Mouse (Mus musculus) adrenal gland, adult 8-10 months (tissue): ENCODE results near the gene Nek5. TPM values are rescaled to one million over a fixed set of nuclear protein-coding genes. Genes with fewer than 3 reads are reported as not detected.
A peak's percentile ranks its signal among the peaks of the same experiment; 100 is the strongest.
"Not testable (repeated sequence)": the region's sequence is repeated elsewhere in the genome, so short reads cannot be mapped to it uniquely, and the experiment has no call there.

Source experiments
- DNase-seq: peaks from one replicate; pipeline ENCODE4 v3.0.0; 2022
- total RNA-seq, 4 experiments: library from RNA; stranded (reverse); gene quantifications; 2 replicates each; pipeline ENCODE4 v1.2.4; 2022

Nek5 gene
- 10 to 100 TPM in 2 of 4 experiments, 1 to 10 TPM in 2; 4.6 to 29.9 (median 14.7) TPM for total RNA-seq

GRCm38 (mm10) chr8:22124220-22125152, at the start of gene Nek5:
Nek5 (minus strand) TSS chr8:22125053.
- peak; percentile 39 for DNase-seq

- DNase-seq: no peak
These were observed 44.3 kb upstream of the Nek5 start for GRCm38 (mm10) chr8:22169167-22169566.

DNA sequence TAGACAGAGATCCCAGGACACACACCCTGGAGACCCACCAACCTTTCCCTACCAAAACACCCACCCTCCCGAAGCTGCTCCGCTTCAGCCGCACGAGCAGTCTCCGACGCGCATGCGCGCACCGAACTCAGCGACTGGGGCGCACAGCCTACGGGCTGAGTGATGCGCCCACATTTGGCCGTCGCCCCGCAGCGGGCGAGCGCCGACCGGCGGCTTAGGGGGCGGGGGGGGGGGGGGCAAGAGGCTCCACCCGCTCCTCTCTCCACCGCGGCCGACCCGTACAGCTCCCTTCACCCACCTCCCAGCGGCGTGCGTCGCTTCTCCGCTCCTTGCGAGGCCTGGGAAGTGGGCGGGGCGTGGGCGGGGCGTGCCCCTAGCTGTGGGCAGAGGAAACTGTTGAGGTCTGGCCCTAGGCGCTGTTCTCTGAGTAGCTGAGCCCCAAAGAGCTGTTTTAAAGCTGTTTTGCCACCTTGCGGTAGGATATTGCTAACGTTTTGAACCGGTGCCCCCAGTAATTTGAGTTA, 41.3 kb upstream of the Nek5 start, which contains the start of gene Nek3:
TSS of gene Nek3 (minus strand) at position 356 of the 524 bp plus-strand sequence.
- DNase-seq: peak; percentile 80

GRCm38 (mm10) chr8:22165251-22166079, 40.6 kb upstream of the Nek5 start:
- DNase-seq: no peak

- DNase-seq: no peak
These were observed 39.6 kb upstream of the Nek5 start for GRCm38 (mm10) chr8:22164431-22164830.

- no peak for DNase-seq
These were observed 37.4 kb upstream of the Nek5 start for GRCm38 (mm10) chr8:22162206-22162605.

- DNase-seq: no peak
These were observed 25.5 kb upstream of the Nek5 start for GRCm38 (mm10) chr8:22150345-22150663.

- DNase-seq: no peak
These were observed 24.9 kb upstream of the Nek5 start for GRCm38 (mm10) chr8:22149643-22150344.

DNA sequence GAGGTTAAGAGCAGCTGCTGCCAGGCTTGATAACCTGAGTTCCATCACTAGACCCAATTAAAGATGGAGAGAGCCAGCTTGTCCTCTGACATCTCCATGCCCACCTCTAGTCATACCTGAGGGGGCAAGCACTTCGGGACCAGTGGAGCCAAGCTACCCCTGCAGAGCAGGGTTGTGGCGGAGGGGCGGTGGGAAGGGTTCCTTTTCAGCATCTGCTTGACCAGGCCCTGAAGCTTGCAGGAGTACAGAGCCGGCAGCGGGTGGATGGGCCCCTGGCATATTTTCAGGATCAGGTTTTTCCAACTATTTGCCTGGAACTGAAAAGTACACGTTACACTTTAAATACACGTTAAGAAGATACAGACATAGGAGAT, 23.5 kb upstream of the Nek5 start:
- DNase-seq: no peak

DNA sequence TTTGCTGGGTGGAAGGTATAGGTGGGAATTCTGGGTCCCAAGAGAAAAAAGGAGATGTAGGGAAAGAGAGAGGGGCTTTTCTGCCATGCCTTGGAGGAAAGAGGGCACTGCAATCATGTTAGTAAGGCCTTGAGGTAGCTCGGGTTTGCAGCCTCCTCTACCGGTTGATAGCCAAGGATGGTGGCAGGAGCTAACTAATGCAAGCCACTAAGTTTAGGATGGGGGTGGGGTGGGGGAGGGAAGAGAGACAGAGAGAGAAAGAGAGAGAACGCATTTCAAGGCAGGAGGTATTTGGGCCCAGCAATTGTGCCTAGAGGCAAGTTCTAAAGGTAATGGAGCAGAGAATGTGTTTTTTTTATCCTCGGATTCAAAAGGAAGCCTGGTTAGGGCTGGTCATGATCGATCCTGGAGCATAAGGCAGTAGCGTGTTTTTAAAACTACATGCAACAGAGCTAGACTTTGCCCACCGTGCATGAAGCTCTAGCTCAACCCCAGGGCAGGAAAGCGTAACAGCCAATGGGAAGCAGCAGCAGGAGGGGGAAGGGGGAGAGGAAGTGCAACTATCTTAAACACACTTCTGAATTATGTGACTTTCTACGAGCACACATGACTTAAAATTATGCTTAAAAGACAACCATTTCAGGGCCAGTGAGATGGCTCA, 23.0 kb upstream of the Nek5 start:
- no peak for DNase-seq

- DNase-seq: no peak
These were observed 21.0 kb upstream of the Nek5 start for GRCm38 (mm10) chr8:22145831-22146230.

GRCm38 (mm10) chr8:22143764-22144491, 19.1 kb upstream of the Nek5 start:
- no peak for DNase-seq

GRCm38 (mm10) chr8:22142592-22142991, 17.7 kb upstream of the Nek5 start:
- DNase-seq: no peak

GRCm38 (mm10) chr8:22141836-22142385, 17.1 kb upstream of the Nek5 start:
- peak; percentile 54 for DNase-seq

DNA sequence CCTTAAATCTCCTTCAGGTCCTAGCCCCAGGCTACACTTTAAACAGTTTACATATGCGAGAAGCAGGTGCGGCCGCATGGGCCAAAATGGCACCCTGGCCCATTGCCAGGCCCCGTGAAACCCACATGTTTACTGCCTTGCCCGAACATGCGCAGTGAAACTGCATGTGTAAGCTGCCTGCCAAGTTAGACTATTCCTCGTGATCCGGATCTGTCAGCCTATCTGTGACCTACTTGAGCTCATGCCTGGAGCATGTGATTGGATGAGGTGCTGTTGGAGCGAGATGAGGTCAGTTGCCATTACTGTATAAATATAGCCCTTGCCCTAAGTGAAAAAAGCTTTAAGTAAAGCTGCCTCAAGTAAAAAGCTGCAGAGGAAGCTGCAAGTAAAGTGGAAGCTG, 11.6 kb upstream of the Nek5 start:
- not testable (repeated sequence) for DNase-seq

- no peak for DNase-seq
These were observed 9.9 kb upstream of the Nek5 start for GRCm38 (mm10) chr8:22134750-22135135.

- no peak for DNase-seq
These were observed 9.4 kb upstream of the Nek5 start for GRCm38 (mm10) chr8:22134078-22134749.

DNA sequence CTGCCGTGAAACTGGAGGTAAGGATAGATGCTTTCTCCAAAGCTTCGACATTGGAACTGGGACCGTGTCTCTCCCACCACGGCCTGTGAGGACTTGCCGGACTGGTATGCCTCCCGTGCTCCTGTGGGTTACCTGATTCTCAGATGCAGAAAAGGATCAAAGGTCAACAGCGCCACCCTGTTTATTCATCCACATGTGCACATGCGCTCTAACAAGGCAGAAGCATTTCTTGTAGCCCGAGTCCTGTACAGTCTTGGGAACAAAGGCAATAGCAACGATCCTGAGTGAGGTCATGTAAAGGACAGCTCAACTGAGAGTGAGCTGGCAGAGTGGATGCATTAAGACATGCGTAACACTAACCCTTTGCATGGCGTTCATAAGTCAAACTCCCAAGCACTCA, 7.2 kb upstream of the Nek5 start:
- DNase-seq: no peak

GRCm38 (mm10) chr8:22107020-22107419, 17.8 kb downstream of the Nek5 start:
- DNase-seq: no peak

GRCm38 (mm10) chr8:22091568-22091967, 33.3 kb downstream of the Nek5 start:
- no peak for DNase-seq
